Mouse (Mus musculus): ENCODE measurements around the gene Lmx1b. TPM values are rescaled to one million over a fixed set of nuclear protein-coding genes. Genes with fewer than 3 reads are reported as not detected.
A peak's percentile ranks its signal among the peaks of the same experiment; 100 is the strongest.

The Lmx1b gene
- polyA plus RNA-seq, 1 experiment from 2014 or later, result 0.95 TPM

GRCm38 (mm10) chr2:33626262-33627057 is 13.9 kb downstream of the Lmx1b start:
- H3K9ac ChIP-seq (ENCODE audit: low read depth, low read length), result no peak overlapping the region
- H3K4me3 ChIP-seq (ENCODE audit: low read depth, low read length), result no peak overlapping the region
- H3K27me3 ChIP-seq (ENCODE audit: control insufficient read depth, insufficient read depth, low read depth, low read length), result peaks cover 75% of the 10 kb centered on the region
- H3K4me2 ChIP-seq (ENCODE audit: low read length), result no peak overlapping the region
- WGBS, result 25% methylated on average over 16 of the region's 16 CpGs
- peaks cover 8% of the 10 kb centered on the region; the same call in 1 of the 2 replicates for H3K4me1 ChIP-seq (ENCODE audit: control insufficient read depth, insufficient read depth, low read length)
- H3K36me3 ChIP-seq (ENCODE audit: control insufficient read depth, insufficient read depth, low read length), result no peaks in the 10 kb centered on the region
- ATAC-seq, result no peak
- no peaks in the 10 kb centered on the region for H3K9me3 ChIP-seq (replicated peaks; ENCODE audit: control insufficient read depth, low read length, poor library complexity, severe bottlenecking)
- H3K27ac ChIP-seq (ENCODE audit: low read length), result no peak overlapping the region

DNA sequence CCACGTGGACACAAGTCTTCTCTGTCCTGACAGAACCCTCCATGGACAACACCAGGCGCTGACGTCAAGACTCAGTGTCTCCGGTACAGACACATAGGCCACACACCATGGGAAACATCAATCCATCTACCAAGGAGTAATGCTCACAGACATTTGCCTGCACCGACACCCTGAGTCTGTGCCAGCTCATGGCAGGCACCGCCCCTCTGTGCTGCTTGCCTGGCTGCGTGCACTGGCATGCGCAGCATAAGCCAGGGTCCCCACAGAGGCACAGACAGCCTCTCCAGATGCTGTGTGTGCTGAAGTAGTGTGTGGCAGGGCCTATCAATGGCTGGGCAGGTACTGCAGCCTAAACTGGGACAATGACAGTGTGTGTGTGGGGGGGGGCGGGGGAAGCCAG is 22.6 kb downstream of the Lmx1b start:
- no peak overlapping the region for H3K4me2 ChIP-seq (ENCODE audit: low read length)
- H3K36me3 ChIP-seq (ENCODE audit: control insufficient read depth, insufficient read depth, low read length), result no peaks in the 10 kb centered on the region
- peaks cover 39% of the 10 kb centered on the region for H3K27me3 ChIP-seq (ENCODE audit: control insufficient read depth, insufficient read depth, low read depth, low read length)

DNA sequence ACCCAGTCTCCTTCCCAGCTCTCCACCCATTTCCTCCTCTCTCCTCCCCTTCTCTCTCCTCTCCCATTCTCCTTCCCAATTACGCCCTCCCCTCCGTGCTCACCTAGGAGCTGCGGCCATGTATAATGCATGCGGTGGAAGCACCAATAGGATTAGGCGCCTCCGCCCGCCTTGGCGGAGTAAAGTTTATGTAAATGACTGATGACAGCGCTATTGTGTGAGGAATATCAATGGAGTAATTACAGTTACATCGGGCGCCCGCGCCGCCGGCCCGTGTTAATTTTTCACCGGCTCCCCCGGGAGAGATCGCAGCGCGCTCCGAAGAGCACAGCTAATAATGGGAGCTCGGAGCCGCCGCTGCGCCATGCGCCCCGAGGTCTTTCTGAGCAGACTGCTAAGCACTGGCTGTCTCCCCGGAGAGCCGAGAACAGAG is 23.9 kb downstream of the Lmx1b start:
- whole genome bisulfite sequencing, result under 1% methylated on average over 30 of the region's 30 CpGs
- Histone ChIP-seq H3K9me3 (replicated peaks; ENCODE audit: control insufficient read depth, low read length, poor library complexity, severe bottlenecking) (no peaks in the 10 kb centered on the region), H3K4me2 (ENCODE audit: low read length) (peak overlapping the region; percentile 85), H3K4me3 (ENCODE audit: low read depth, low read length) (peak overlapping the region; percentile 45), H3K27me3 (ENCODE audit: control insufficient read depth, insufficient read depth, low read depth, low read length) (peaks cover 34% of the 10 kb centered on the region), H3K36me3 (ENCODE audit: control insufficient read depth, insufficient read depth, low read length) (no peaks in the 10 kb centered on the region), H3K27ac (ENCODE audit: low read length) (peak overlapping the region; percentile 86), H3K9ac (ENCODE audit: low read depth, low read length) (peak overlapping the region; percentile 76), H3K4me1 (ENCODE audit: control insufficient read depth, insufficient read depth, low read length) (peaks cover 23% of the 10 kb centered on the region)
- ATAC-seq, result peak; percentile 89

More for the DNA sequence above, 22.6 kb downstream of the Lmx1b start:
- no peaks in the 10 kb centered on the region for H3K9me3 ChIP-seq (replicated peaks; ENCODE audit: control insufficient read depth, low read length, poor library complexity, severe bottlenecking)
- no peak for ATAC-seq
- no peak overlapping the region for H3K9ac ChIP-seq (ENCODE audit: low read depth, low read length)
- H3K4me1 ChIP-seq (ENCODE audit: control insufficient read depth, insufficient read depth, low read length), result peaks cover 23% of the 10 kb centered on the region
- WGBS, result 58% methylated on average over 9 of the region's 9 CpGs
- no peak overlapping the region; the same call in 1 of the 2 replicates for H3K27ac ChIP-seq (ENCODE audit: low read length)
- H3K4me3 ChIP-seq (ENCODE audit: low read depth, low read length), result no peak overlapping the region

- Histone ChIP-seq H3K27ac (ENCODE audit: low read length) (peak overlapping the region; percentile 86), H3K27me3 (ENCODE audit: control insufficient read depth, insufficient read depth, low read depth, low read length) (peaks cover 34% of the 10 kb centered on the region), H3K9me3 (replicated peaks; ENCODE audit: control insufficient read depth, low read length, poor library complexity, severe bottlenecking) (no peaks in the 10 kb centered on the region), H3K4me1 (ENCODE audit: control insufficient read depth, insufficient read depth, low read length) (peaks cover 23% of the 10 kb centered on the region), H3K9ac (ENCODE audit: low read depth, low read length) (peak overlapping the region; percentile 76), H3K4me2 (ENCODE audit: low read length) (peak overlapping the region; percentile 85), H3K4me3 (ENCODE audit: low read depth, low read length) (peak overlapping the region; percentile 45), H3K36me3 (ENCODE audit: control insufficient read depth, insufficient read depth, low read length) (no peaks in the 10 kb centered on the region)
- 4% methylated on average over 15 of the region's 17 CpGs for WGBS
- peak; percentile 54 for ATAC-seq
Measured at GRCm38 (mm10) chr2:33615843-33616344, 24.4 kb downstream of the Lmx1b start.

GRCm38 (mm10) chr2:33605487-33606256 is 34.6 kb downstream of the Lmx1b start:
- H3K9me3 ChIP-seq (replicated peaks; ENCODE audit: control insufficient read depth, low read length, poor library complexity, severe bottlenecking), result no peaks in the 10 kb centered on the region
- no peak overlapping the region for H3K4me2 ChIP-seq (ENCODE audit: low read length)
- ATAC-seq, result no peak
- no peak overlapping the region for H3K27ac ChIP-seq (ENCODE audit: low read length)
- H3K27me3 ChIP-seq (ENCODE audit: control insufficient read depth, insufficient read depth, low read depth, low read length), result peaks cover 17% of the 10 kb centered on the region
- H3K4me1 ChIP-seq (ENCODE audit: control insufficient read depth, insufficient read depth, low read length), result peaks cover 13% of the 10 kb centered on the region
- no peak overlapping the region for H3K4me3 ChIP-seq (ENCODE audit: low read depth, low read length)
- 12% methylated on average over 18 of the region's 18 CpGs for WGBS
- no peaks in the 10 kb centered on the region for H3K36me3 ChIP-seq (ENCODE audit: control insufficient read depth, insufficient read depth, low read length)
- no peak overlapping the region for H3K9ac ChIP-seq (ENCODE audit: low read depth, low read length)

GRCm38 (mm10) chr2:33604846-33605486 is 35.3 kb downstream of the Lmx1b start:
- no peak overlapping the region for H3K27ac ChIP-seq (ENCODE audit: low read length)
- H3K4me2 ChIP-seq (ENCODE audit: low read length), result no peak overlapping the region
- peaks cover 13% of the 10 kb centered on the region for H3K4me1 ChIP-seq (ENCODE audit: control insufficient read depth, insufficient read depth, low read length)
- 0 out of 2 replicates have a peak overlapping the region, but pooled peaks have one; percentile 3 for H3K9ac ChIP-seq (ENCODE audit: low read depth, low read length)
- H3K4me3 ChIP-seq (ENCODE audit: low read depth, low read length), result no peak overlapping the region
- no peaks in the 10 kb centered on the region for H3K36me3 ChIP-seq (ENCODE audit: control insufficient read depth, insufficient read depth, low read length)
- 24% methylated on average over 7 of the region's 7 CpGs for WGBS
- H3K9me3 ChIP-seq (replicated peaks; ENCODE audit: control insufficient read depth, low read length, poor library complexity, severe bottlenecking), result no peaks in the 10 kb centered on the region
- peaks cover 16% of the 10 kb centered on the region for H3K27me3 ChIP-seq (ENCODE audit: control insufficient read depth, insufficient read depth, low read depth, low read length)
- ATAC-seq, result no peak; the same call in 1 of the 2 replicates

DNA sequence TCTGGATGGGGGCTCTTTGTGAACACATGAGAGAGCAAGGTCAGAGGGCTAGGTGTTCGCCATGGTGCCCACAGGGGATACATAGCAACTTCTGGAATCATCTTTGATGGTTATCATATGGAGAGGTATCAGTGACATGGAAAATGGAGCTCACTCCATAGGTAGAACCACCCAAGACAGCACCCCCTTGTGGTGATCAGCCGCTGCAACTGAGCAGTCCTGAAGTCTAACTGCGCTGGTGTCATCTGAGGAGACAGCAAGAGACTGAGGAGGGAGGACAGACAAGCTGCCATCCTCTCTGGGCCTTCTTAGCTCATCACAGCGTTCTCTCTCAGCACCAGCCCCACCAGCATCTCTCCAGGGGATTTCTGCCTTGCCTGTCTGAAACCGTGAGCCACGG is 39.8 kb downstream of the Lmx1b start:
- ATAC-seq, result no peak
- no peak overlapping the region for H3K4me3 ChIP-seq (ENCODE audit: low read depth, low read length)
- H3K9ac ChIP-seq (ENCODE audit: low read depth, low read length), result no peak overlapping the region
- no peak overlapping the region for H3K27ac ChIP-seq (ENCODE audit: low read length)
- H3K9me3 ChIP-seq (replicated peaks; ENCODE audit: control insufficient read depth, low read length, poor library complexity, severe bottlenecking), result no peaks in the 10 kb centered on the region
- H3K27me3 ChIP-seq (ENCODE audit: control insufficient read depth, insufficient read depth, low read depth, low read length), result peaks cover 3% of the 10 kb centered on the region; the same call in 1 of the 2 replicates
- peaks cover 8% of the 10 kb centered on the region for H3K4me1 ChIP-seq (ENCODE audit: control insufficient read depth, insufficient read depth, low read length)
- H3K36me3 ChIP-seq (ENCODE audit: control insufficient read depth, insufficient read depth, low read length), result no peaks in the 10 kb centered on the region
- no peak overlapping the region for H3K4me2 ChIP-seq (ENCODE audit: low read length)
- WGBS, result 57% methylated on average over 6 of the region's 6 CpGs

- WGBS, result 27% methylated on average over 4 of the region's 4 CpGs
- Histone ChIP-seq H3K27ac (ENCODE audit: low read length) (no peak overlapping the region), H3K36me3 (ENCODE audit: control insufficient read depth, insufficient read depth, low read length) (no peaks in the 10 kb centered on the region), H3K9ac (ENCODE audit: low read depth, low read length) (no peak overlapping the region), H3K27me3 (ENCODE audit: control insufficient read depth, insufficient read depth, low read depth, low read length) (no peaks in the 10 kb centered on the region), H3K4me3 (ENCODE audit: low read depth, low read length) (no peak overlapping the region), H3K9me3 (replicated peaks; ENCODE audit: control insufficient read depth, low read length, poor library complexity, severe bottlenecking) (no peaks in the 10 kb centered on the region), H3K4me2 (ENCODE audit: low read length) (no peak overlapping the region), H3K4me1 (ENCODE audit: control insufficient read depth, insufficient read depth, low read length) (peaks cover 12% of the 10 kb centered on the region)
- ATAC-seq, result no peak
Measured at GRCm38 (mm10) chr2:33597384-33597783, 42.9 kb downstream of the Lmx1b start.
